Mouse (Mus musculus) gastrocnemius, adult 2 months (tissue): Measurements from ENCODE around the gene Ksr1. TPM values are rescaled to one million over a fixed set of nuclear protein-coding genes. Genes with fewer than 3 reads are reported as not detected.
A peak's percentile ranks its signal among the peaks of the same experiment; 100 is the strongest.

Source experiments
- DNase-seq: peaks from one replicate; pipeline ENCODE4 v3.0.0; 2022
- H3K27ac ChIP-seq: fragments of 200-600 bp; 2 replicates; pipeline ENCODE4 v1.8.1; 2022; ENCODE audit warnings: mild to moderate bottlenecking
- H3K4me3 ChIP-seq: fragments of 200-600 bp; 2 replicates; pipeline ENCODE4 v1.8.1; 2022; ENCODE audit warnings: mild to moderate bottlenecking, moderate library complexity
- CTCF ChIP-seq: fragments of 200-600 bp; IDR thresholded peaks from 2 replicates; pipeline ENCODE4 v1.8.1; 2022; ENCODE audit warnings: antibody characterized with exemption, mild to moderate bottlenecking, moderate library complexity
- intact Hi-C: fragments of 180-260 bp; cut with DNase I; formaldehyde crosslinking; loops from one replicate; pipeline ENCODE4 v1.15.1; 2025
- total RNA-seq, 2 experiments: library from RNA; stranded (reverse); gene quantifications; 2 replicates each; pipeline ENCODE4 v1.2.3; 2021

Ksr1 gene
- total RNA-seq, 2 experiments from 2014 or later = 92.9 to 98.3 TPM

DNA sequence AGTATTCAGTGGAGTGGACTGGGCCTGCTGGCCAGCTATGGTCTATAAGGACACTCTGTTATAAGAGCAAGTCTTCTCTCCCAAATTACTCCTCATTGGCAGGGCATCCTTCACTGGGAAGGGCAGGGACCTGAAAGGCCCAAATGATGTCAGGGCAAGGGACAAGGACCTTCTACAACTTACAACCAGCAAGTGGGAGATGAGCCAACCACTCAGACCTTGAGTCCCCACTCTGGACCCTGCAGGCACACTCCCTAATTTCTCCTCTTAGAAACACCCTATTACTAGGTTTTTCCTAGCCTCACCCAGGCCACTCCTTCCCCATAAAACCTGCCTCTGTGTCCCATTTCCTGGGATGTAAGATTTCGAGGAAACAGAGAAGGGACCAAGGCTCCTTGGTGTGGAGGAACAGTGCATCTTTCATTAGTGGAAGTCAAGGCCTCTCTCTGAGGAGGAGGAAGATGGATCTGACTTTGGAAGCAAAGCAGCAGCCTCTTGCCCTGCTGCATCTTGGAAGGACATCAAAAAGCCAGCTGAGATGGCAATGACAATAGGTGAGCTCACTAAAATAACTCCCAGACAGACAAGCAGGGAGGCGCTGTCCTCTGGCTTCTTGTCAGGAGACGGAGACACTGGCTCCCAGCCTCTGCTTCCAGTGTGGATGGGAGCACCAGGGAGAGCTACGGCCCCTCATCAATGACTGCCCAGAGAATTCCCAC lies 20.5 kb upstream of the Ksr1 start:
- TF ChIP-seq CTCF = no peak
- peak; percentile 49 for DNase-seq
- intact Hi-C loops = no loop called here
- H3K27ac ChIP-seq = no peak overlapping the region
- no peak overlapping the region for H3K4me3 ChIP-seq

- Histone ChIP-seq H3K4me3 (no peak overlapping the region), H3K27ac (no peak overlapping the region)
- no peak for TF ChIP-seq CTCF
- intact Hi-C loops = no loop called here
- DNase-seq = no peak
These were observed 15.0 kb upstream of the Ksr1 start for GRCm38 (mm10) chr11:79161077-79161758.

DNA sequence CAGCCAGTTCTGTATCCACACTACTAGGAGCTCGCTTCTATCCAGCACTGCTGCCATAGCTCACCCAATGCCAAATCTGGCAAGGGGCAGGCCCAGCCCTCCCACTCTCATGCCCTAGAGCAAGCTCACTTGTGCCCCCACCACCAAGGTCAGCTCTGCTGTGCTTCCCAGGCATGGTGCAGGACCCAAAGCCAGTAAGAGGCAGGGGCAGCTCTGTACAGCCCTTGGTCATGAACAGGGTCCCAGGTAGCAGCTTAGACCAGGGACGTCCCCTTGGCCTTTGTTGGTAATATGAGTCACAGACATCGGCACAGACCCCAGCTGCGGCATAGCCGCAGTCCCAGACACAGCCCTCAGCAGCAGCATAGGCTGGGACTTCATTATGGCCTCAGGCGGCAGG lies 13.9 kb upstream of the Ksr1 start:
- no peak for DNase-seq
- TF ChIP-seq CTCF = no peak
- H3K27ac ChIP-seq = no peak overlapping the region
- intact Hi-C loops = no loop called here
- H3K4me3 ChIP-seq = no peak overlapping the region

GRCm38 (mm10) chr11:79157729-79158128 lies 11.5 kb upstream of the Ksr1 start:
- Histone ChIP-seq H3K27ac (no peak overlapping the region), H3K4me3 (no peak overlapping the region)
- intact Hi-C loops = no loop called here
- TF ChIP-seq CTCF = no peak
- DNase-seq = no peak

DNA sequence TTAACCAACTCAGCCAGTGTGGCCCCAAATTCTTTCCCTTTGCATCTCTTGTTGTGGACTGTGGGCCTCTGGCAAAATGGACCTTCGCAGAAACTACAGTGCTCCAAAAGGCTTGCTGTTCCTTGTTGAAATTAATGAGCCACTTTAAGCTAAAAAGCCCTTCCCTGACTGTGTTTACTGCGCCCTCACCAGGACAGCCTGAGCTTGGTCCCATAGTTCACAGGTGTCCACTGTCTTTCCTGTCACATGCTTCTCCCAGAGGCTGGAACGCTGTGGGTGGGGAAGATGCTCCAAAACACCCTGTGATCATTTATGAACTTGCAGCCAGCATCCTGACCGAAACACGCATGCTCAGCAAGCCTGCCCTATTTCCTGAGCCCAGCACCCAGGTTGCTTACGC lies 9.1 kb upstream of the Ksr1 start:
- intact Hi-C loops = no loop called here
- H3K4me3 ChIP-seq = no peak overlapping the region
- no peak for DNase-seq
- H3K27ac ChIP-seq = no peak overlapping the region
- peak; percentile 45 for TF ChIP-seq CTCF

DNA sequence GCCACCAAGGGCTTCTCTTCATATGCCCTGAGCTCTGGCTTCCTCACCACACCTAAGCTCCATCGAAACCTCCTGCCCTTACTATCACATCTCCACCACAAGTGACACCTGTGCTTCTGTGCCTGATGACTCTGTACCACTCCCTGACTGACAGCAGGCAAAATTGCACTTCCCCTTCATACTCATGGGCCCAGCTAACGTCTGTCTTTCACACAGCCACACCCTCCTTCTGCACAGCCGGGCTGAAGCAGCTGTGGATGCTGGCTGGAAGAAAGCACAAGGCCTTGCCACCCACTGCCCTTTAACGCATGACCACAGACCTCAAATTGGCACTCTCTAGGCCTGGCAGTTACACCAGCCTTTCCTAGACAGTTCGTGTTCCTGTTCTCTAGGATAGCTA lies 6.5 kb upstream of the Ksr1 start:
- intact Hi-C loops = no loop called here
- DNase-seq = peak; percentile 37
- H3K4me3 ChIP-seq = no peak overlapping the region
- H3K27ac ChIP-seq = no peak overlapping the region
- no peak for TF ChIP-seq CTCF

GRCm38 (mm10) chr11:79151874-79152273 lies 5.7 kb upstream of the Ksr1 start:
- no peak for TF ChIP-seq CTCF
- intact Hi-C loops = no loop called here
- no peak overlapping the region for H3K4me3 ChIP-seq
- no peak overlapping the region for H3K27ac ChIP-seq
- DNase-seq = no peak

DNA sequence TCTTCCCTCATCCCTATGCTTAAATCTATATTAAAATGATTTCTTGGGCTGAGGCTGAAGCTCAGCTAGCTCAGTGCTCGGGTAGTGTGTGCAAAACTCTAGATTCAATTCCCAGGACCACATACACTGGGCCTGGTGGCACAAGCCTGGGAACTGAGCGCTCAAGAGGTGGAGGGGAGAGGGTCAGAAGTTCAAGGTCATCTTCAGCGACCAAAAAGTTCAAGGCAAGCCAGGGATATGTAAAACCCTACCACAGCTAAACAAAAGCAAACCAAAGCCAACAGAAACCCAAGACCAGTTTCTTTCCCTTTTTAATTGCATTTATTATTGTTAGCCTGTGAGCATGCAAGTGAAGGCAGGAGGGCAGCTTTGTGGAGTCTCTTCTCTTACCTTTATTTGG lies 4.1 kb upstream of the Ksr1 start:
- no peak for TF ChIP-seq CTCF
- intact Hi-C loops = no loop called here
- no peak overlapping the region for H3K4me3 ChIP-seq
- no peak for DNase-seq
- H3K27ac ChIP-seq = no peak overlapping the region

GRCm38 (mm10) chr11:79149295-79149694 lies 3.1 kb upstream of the Ksr1 start:
- Histone ChIP-seq H3K27ac (no peak overlapping the region), H3K4me3 (no peak overlapping the region)
- DNase-seq = no peak
- intact Hi-C loops = loop anchor here (5.0 kb wide), 2 partner anchors 43 to 67 kb away; no protein-coding TSS in a partner anchor
- TF ChIP-seq CTCF = no peak

DNA sequence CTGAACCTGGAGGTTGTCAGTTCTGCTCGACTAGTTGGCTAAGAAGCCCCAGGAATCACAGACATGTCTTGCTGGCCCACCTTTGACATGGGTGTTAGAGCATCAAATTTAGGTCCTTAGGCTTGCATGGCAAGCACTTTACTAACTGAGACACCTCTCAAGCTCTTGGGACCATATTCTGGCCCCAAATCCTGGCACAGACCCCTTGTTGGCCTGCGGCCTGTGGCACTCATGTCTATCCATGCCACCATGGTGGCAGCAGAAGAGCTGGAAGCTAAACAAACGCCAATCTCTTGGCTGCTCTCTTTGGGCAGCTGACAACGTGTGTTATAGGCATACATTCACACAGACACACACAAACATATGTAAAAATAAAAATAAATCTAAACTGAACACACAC lies 2.6 kb upstream of the Ksr1 start:
- DNase-seq = no peak
- intact Hi-C loops = loop anchor here (5.0 kb wide), 2 partner anchors 44 to 66 kb away; no protein-coding TSS in a partner anchor
- TF ChIP-seq CTCF = no peak
- Histone ChIP-seq H3K4me3 (no peak overlapping the region), H3K27ac (no peak overlapping the region)

DNA sequence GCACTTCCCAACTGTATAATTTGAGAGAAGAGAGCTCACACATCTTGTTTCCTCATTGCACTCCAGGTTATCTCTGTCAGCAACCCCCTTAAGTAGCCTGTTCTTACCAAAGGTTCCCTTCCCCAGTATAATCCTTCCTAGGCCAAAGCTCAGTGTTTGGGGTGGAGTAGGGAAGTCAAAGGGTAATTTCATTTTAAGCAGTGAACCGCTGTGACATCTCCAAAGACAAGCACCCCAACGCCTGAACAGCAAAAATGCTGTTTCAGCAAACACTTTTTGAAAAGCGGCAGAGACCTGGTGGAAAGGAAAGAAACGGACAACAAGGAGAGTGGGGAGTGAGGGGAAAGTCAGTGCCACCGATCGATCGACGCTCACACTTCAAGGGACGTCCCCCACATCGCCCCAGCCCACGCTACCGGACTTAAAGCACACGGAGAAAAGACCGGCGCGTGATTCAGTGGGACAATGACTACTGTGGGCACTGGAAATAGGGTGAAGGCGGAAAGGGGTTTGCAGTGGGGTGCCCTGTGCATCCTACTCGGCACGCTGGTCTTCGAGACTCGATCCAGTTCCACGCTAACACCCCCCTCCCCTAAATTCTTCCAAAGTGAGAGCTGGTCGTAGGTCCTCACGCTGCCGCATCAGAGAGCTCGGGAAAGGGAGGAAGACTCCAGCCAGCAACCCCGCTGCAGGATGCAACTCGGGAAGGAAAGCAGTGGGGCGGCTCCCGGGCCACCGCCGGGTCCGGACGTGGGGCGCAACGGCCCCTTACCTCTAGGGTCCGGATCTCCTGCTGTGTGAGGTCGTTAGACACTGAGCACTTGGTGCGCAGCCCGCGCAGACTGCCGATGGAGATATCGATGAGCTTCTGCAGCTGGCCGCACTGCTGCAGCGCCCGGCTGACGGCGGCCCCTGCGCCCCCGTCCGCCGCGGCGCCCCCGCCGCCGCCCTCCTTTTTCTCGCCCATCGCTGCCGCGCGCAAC lies 633 bp downstream of the Ksr1 start:
- intact Hi-C loops = loop anchor here (2.0 to 5.0 kb wide), 3 partner anchors 47 to 115 kb away; no protein-coding TSS in a partner anchor
- DNase-seq = peak; percentile 62
- Histone ChIP-seq H3K27ac (peak overlapping the region; percentile 93), H3K4me3 (peak overlapping the region; percentile 80)
- no peak for TF ChIP-seq CTCF

DNA sequence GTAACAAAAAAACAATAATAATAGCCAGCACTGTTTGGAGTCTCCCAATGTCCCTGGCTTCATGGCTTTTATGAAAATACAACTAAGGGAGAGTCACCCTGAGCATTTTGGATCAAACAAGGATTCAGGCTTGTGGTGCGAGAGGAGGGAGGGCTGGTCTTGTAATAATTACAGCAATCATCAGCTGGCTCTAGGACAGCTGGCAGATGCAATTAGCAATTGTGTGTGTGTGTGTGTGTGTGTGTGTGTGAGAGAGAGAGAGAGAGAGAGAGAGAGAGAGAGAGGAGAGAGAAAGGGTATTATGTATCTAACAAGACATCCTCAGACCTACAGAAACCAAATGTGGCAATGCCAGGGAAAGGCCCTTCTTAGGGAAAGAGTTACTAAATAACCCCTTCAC lies 1.5 kb downstream of the Ksr1 start:
- Histone ChIP-seq H3K4me3 (peak overlapping the region; percentile 80), H3K27ac (peak overlapping the region; percentile 93)
- TF ChIP-seq CTCF = no peak
- intact Hi-C loops = loop anchor here (2.0 to 5.0 kb wide), 3 partner anchors 48 to 114 kb away; no protein-coding TSS in a partner anchor
- DNase-seq = peak; percentile 50
